Mouse (Mus musculus): Measurements from ENCODE around the gene Hras.

- TF ChIP-seq CTCF (IDR thresholded peaks at IDR 0.05; ENCODE audit: low read depth) (no peak), EP300 (IDR thresholded peaks at IDR 0.05; ENCODE audit: low read depth) (no peak)
Measured at GRCm38 (mm10) chr7:141204546-141204945, 10.7 kb upstream of the Hras start.

All from liver, postnatal 0 days (tissue).